Comparison of ENCODE assay signal across 8 mouse cellular contexts in genomic region chr7:25073924-25074323, GRCm38 (mm10). TPM values are rescaled to one million over a fixed set of nuclear protein-coding genes. Genes with fewer than 3 reads are reported as not detected.
DNase-seq lines count a peak whose midpoint lies in the region; ATAC-seq and TF ChIP-seq lines count a peak whose summit lies in the region.

No protein-coding gene starts in this region.

- WGBS in embryonic facial prominence, embryonic 11.5 days: 81% methylated on average over 8 of the region's 8 CpGs
- 75% methylated on average over 8 of the region's 8 CpGs for WGBS in hindbrain, postnatal 0 days
- WGBS in midbrain, embryonic 15.5 days: 83% methylated on average over 8 of the region's 8 CpGs

- ATAC-seq in frontal cortex, adult (ENCODE audit: low TSS enrichment): no peak
- no peak for ATAC-seq in embryonic facial prominence, embryonic 11.5 days (replicated peaks; ENCODE audit: insufficient number of reproducible peaks, low FRiP score, low TSS enrichment, low read depth)
- ATAC-seq in hindbrain, postnatal 0 days: no peak
- ATAC-seq in midbrain, embryonic 15.5 days (replicated peaks): no peak

- H3K27me3 ChIP-seq in embryonic facial prominence, embryonic 11.5 days (ENCODE audit: control insufficient read depth, insufficient read depth, low read length): no peaks in the 10 kb centered on the region
- no peaks in the 10 kb centered on the region for H3K27me3 ChIP-seq in hindbrain, postnatal 0 days (ENCODE audit: insufficient read depth, low read length)
- H3K27me3 ChIP-seq in midbrain, embryonic 15.5 days (replicated peaks): no peaks in the 10 kb centered on the region

- H3K9ac ChIP-seq in embryonic facial prominence, embryonic 11.5 days (replicated peaks; ENCODE audit: low read length): no peak overlapping the region; the same call in 1 of the 2 replicates
- H3K9ac ChIP-seq in hindbrain, postnatal 0 days (replicated peaks; ENCODE audit: low read length): no peak overlapping the region
- no peak overlapping the region for H3K9ac ChIP-seq in midbrain, embryonic 15.5 days

- TF ChIP-seq CTCF in hindbrain, postnatal 0 days (IDR thresholded peaks at IDR 0.05; ENCODE audit: low read depth): no peak

- H3K9me3 ChIP-seq in embryonic facial prominence, embryonic 11.5 days (replicated peaks; ENCODE audit: control insufficient read depth, low read length): no peaks in the 10 kb centered on the region
- H3K9me3 ChIP-seq in hindbrain, postnatal 0 days (ENCODE audit: low read length): no peaks in the 10 kb centered on the region
- H3K9me3 ChIP-seq in midbrain, embryonic 15.5 days: no peaks in the 10 kb centered on the region

- no peak overlapping the region for H3K4me2 ChIP-seq in embryonic facial prominence, embryonic 11.5 days (ENCODE audit: low read depth, low read length)
- 0 out of 2 replicates have a peak overlapping the region, but pooled peaks have one; percentile 87 for H3K4me2 ChIP-seq in hindbrain, postnatal 0 days (ENCODE audit: low read depth, low read length)
- peak overlapping the region; percentile 93; the same call in 1 of the 2 replicates for H3K4me2 ChIP-seq in midbrain, embryonic 15.5 days

- no peaks in the 10 kb centered on the region for H3K4me1 ChIP-seq in embryonic facial prominence, embryonic 11.5 days (ENCODE audit: control insufficient read depth, insufficient read depth, low read length)
- peaks cover 38% of the 10 kb centered on the region for H3K4me1 ChIP-seq in hindbrain, postnatal 0 days (ENCODE audit: insufficient read depth, low read length)
- H3K4me1 ChIP-seq in midbrain, embryonic 15.5 days: peaks cover 63% of the 10 kb centered on the region

- no peaks in the 10 kb centered on the region for H3K36me3 ChIP-seq in embryonic facial prominence, embryonic 11.5 days (replicated peaks; ENCODE audit: control insufficient read depth, insufficient read depth, low read depth, low read length)
- no peaks in the 10 kb centered on the region for H3K36me3 ChIP-seq in hindbrain, postnatal 0 days (ENCODE audit: insufficient read depth, low read length)
- H3K36me3 ChIP-seq in midbrain, embryonic 15.5 days (replicated peaks): no peaks in the 10 kb centered on the region

- H3K27ac ChIP-seq in embryonic facial prominence, embryonic 11.5 days (replicated peaks; ENCODE audit: low read depth, low read length): 0 out of 2 replicates have a peak overlapping the region, but pooled peaks have one; percentile 84
- peak overlapping the region; percentile 91 for H3K27ac ChIP-seq in hindbrain, postnatal 0 days
- H3K27ac ChIP-seq in midbrain, embryonic 15.5 days: peak overlapping the region; percentile 94

- H3K4me3 ChIP-seq in embryonic facial prominence, embryonic 11.5 days (ENCODE audit: low read depth, low read length): no peak overlapping the region
- H3K4me3 ChIP-seq in hindbrain, postnatal 0 days (ENCODE audit: low read length): no peak overlapping the region
- H3K4me3 ChIP-seq in midbrain, embryonic 15.5 days: 0 out of 2 replicates have a peak overlapping the region, but pooled peaks have one; percentile 90

- peak; percentile 69 to 79 for DNase-seq in frontal cortex, adult 2 months (ENCODE audit: extremely low spot score in 1 of 2, low spot score in 1 of 2)
- no peak for DNase-seq in embryonic facial prominence, embryonic 11.5 days (ENCODE audit: low spot score)
- DNase-seq in hindbrain, postnatal 0 days (ENCODE audit: low spot score): no peak
- no peak for DNase-seq in adrenal gland, adult 8-10 months
- no peak for DNase-seq in urinary bladder, postnatal 14 days (ENCODE audit: low spot score)
- DNase-seq in lung, postnatal 4 days: no peak

RNA-seq across cellular contexts. Expression of gene Zfp574, which starts 1.6 kb away (rescaled TPM):
- polyA plus RNA-seq in frontal cortex, adult 2 months (2012; rRNA removed): 34.6 and 40.6 TPM in 2 replicates
- polyA plus RNA-seq in embryonic facial prominence, embryonic 11.5 days (2014; fragmentation: Nextera tagmentation; extraction: Ambion mirVana): 17.2 and 22.0 TPM in 2 replicates
- total RNA-seq in hindbrain, postnatal 0 days (2014; rRNA removed): 38.4 and 40.4 TPM in 2 replicates
- polyA plus RNA-seq in hindbrain, postnatal 0 days (2015; fragmentation: Nextera tagmentation; extraction: Ambion mirVana): 23.7 and 26.3 TPM in 2 replicates
- 39.1 and 41.3 TPM in 2 replicates for polyA plus RNA-seq in midbrain, embryonic 15.5 days (2015; fragmentation: Nextera tagmentation; extraction: Ambion mirVana)
- 10 to 100 TPM; 20.2 to 25.0 (median 22.1) TPM for total RNA-seq in adrenal gland, adult 8-10 months (2022)

RNA-seq across cellular contexts. Expression of gene Grik5, which starts 1.8 kb away (rescaled TPM):
- 211 and 215 TPM in 2 replicates for polyA plus RNA-seq in frontal cortex, adult 2 months (2012; rRNA removed)
- polyA plus RNA-seq in embryonic facial prominence, embryonic 11.5 days (2014; fragmentation: Nextera tagmentation; extraction: Ambion mirVana): 5.7 and 7.5 TPM in 2 replicates
- total RNA-seq in hindbrain, postnatal 0 days (2014; rRNA removed): 141 and 142 TPM in 2 replicates
- polyA plus RNA-seq in hindbrain, postnatal 0 days (2015; fragmentation: Nextera tagmentation; extraction: Ambion mirVana): 14.6 and 14.8 TPM in 2 replicates
- polyA plus RNA-seq in midbrain, embryonic 15.5 days (2015; fragmentation: Nextera tagmentation; extraction: Ambion mirVana): 19.5 and 22.1 TPM in 2 replicates
- total RNA-seq in adrenal gland, adult 8-10 months (2022): 10 to 100 TPM; 13.8 to 43.0 (median 24.7) TPM

Comparison
In these comparisons a context has a peak if more than half of its experiments do, and no peak if none do; other contexts are left out.
1. DNase-seq: peak in frontal cortex, adult 2 months (2 of 2); none in embryonic facial prominence, embryonic 11.5 days (single experiment), hindbrain, postnatal 0 days (single experiment), adrenal gland, adult 8-10 months (single experiment), urinary bladder, postnatal 14 days (single experiment) and lung, postnatal 4 days (0 of 2).
2. Peak in every context shown above with its lines, with median percentiles within 50 percentile points of each other: H3K27ac ChIP-seq.